Mouse (Mus musculus) Patski (cell line): ENCODE results near the gene 6330409D20Rik. TPM values are rescaled to one million over a fixed set of nuclear protein-coding genes. Genes with fewer than 3 reads are reported as not detected.

ENCODE experiments used
- ATAC-seq: fragments of 100-300 bp; one replicate; pipeline ENCODE4 v1.8.0; 2021
- CTCF ChIA-PET: fragments of 350-600 bp; sonication (Branson Sonifier 250); formaldehyde crosslinking; loops from one replicate; lab custom pipeline; 2022; ENCODE audit warnings: inconsistent platforms; lab: Charles Lee
- POLR2A ChIA-PET: fragments of 350-600 bp; sonication (Branson Sonifier 250); formaldehyde crosslinking; loops from one replicate; lab custom pipeline; 2022; ENCODE audit warnings: antibody characterized with exemption, inconsistent platforms; lab: Charles Lee
- DNase-seq: peaks from one replicate; pipeline ENCODE4 v3.0.0-alpha.2; 2011; ENCODE audit warnings: low read depth, low spot score
- H3K27me3 ChIP-seq: fragments of 371-371 bp; one replicate; pipeline ENCODE4 v1.5.1; 2021
- CTCF ChIP-seq: fragments of 100-300 bp; IDR thresholded peaks from one replicate; pipeline ENCODE4 v1.5.1; 2021
- in situ Hi-C: fragments of 300-500 bp; cut with MboI; formaldehyde crosslinking; loops from 3 replicates; pipeline ENCODE4 v1.11.1; 2018; ENCODE audit warnings: low pct_unique_long_range_greater_than_20kb, mixed read lengths
- polyA plus RNA-seq: library from polyadenylated mRNA; unstranded; gene quantifications from one replicate; pipeline ENCODE4 v1.2.3, GENCODE M21; 2021

The 6330409D20Rik gene
- polyA plus RNA-seq, 1 experiment from 2014 or later: not detected

GRCm38 (mm10) chr2:32714987-32715425 is 25.8 kb downstream of the 6330409D20Rik start:
- DNase-seq: no peak
- ChIA-PET CTCF (interaction anchor here (1.0 to 3.7 kb wide), 4 partner anchors 14 to 143 kb away, joined by 3 to 27 read pairs (median 4); partner anchors contain the start of gene Tor2a), POLR2A (interaction anchor here (2.8 kb wide), 1 partner anchor 41 kb away, joined by 15 read pairs; the partner anchor contains the start of gene Tor2a)
- in situ Hi-C loops: loop anchor here (5.0 kb wide), 2 partner anchors 42 to 137 kb away; partner anchors contain the start of gene Tor2a
- TF ChIP-seq CTCF: no peak
- no peaks in the 10 kb centered on the region for H3K27me3 ChIP-seq
- ATAC-seq: no peak

- DNase-seq (no peak), ATAC-seq (no peak)
- H3K27me3 ChIP-seq: no peaks in the 10 kb centered on the region
- ChIA-PET POLR2A (interaction anchor here (0.5 to 2.8 kb wide), 3 partner anchors 35 to 198 kb away, joined by 4 to 15 read pairs (median 4); partner anchors contain the start of gene Tor2a), CTCF (interaction anchor here (0.8 to 3.7 kb wide), 10 partner anchors 15 to 224 kb away, joined by 3 to 27 read pairs (median 4); partner anchors contain the start of gene Tor2a)
- in situ Hi-C loops: loop anchor here (5.0 kb wide), 2 partner anchors 43 to 138 kb away; partner anchors contain the start of gene Tor2a
- no peak for TF ChIP-seq CTCF
These were observed 26.5 kb downstream of the 6330409D20Rik start for GRCm38 (mm10) chr2:32714117-32714986.

GRCm38 (mm10) chr2:32712934-32713817 is 27.6 kb downstream of the 6330409D20Rik start, which contains the start of gene Cdk9:
Gene Cdk9, minus strand, starts transcription at chr2:32713076.
- ATAC-seq (peak; percentile 70), DNase-seq (no peak)
- POLR2A ChIA-PET: interaction anchor here (0.6 to 2.8 kb wide), 4 partner anchors 37 to 103 kb away, joined by 4 to 15 read pairs (median 4); partner anchors contain the start of gene Tor2a
- TF ChIP-seq CTCF: no peak
- H3K27me3 ChIP-seq: no peaks in the 10 kb centered on the region
- CTCF ChIA-PET: interaction anchor here (0.8 to 1.9 kb wide), 7 partner anchors 24 to 225 kb away, joined by 3 to 14 read pairs (median 4); partner anchors contain the start of gene Tor2a
- in situ Hi-C loops: loop anchor here (5.0 kb wide), 2 partner anchors 44 to 139 kb away; partner anchors contain the start of gene Tor2a

GRCm38 (mm10) chr2:32712586-32712933 is 28.3 kb downstream of the 6330409D20Rik start:
- TF ChIP-seq CTCF: no peak
- ATAC-seq (peak; percentile 61), DNase-seq (no peak)
- ChIA-PET POLR2A (interaction anchor here (1.0 to 1.3 kb wide), 3 partner anchors 9 to 129 kb away, joined by 3 to 4 read pairs (median 4); partner anchors contain the start of gene Tor2a), CTCF (interaction anchor here (1.0 kb wide), 1 partner anchor 38 kb away, joined by 4 read pairs; no protein-coding TSS in a partner anchor)
- no peaks in the 10 kb centered on the region for H3K27me3 ChIP-seq
- in situ Hi-C loops: loop anchor here (5.0 kb wide), 2 partner anchors 45 to 140 kb away; partner anchors contain the start of gene Tor2a

GRCm38 (mm10) chr2:32712108-32712551 is 28.7 kb downstream of the 6330409D20Rik start:
- DNase-seq: no peak

GRCm38 (mm10) chr2:32711301-32712056 is 29.3 kb downstream of the 6330409D20Rik start:
- H3K27me3 ChIP-seq: no peaks in the 10 kb centered on the region
- in situ Hi-C loops: loop anchor here (5.0 kb wide), 2 partner anchors 46 to 141 kb away; partner anchors contain the start of gene Tor2a
- POLR2A ChIA-PET: interaction anchor here (1.2 to 1.4 kb wide), 3 partner anchors 8 to 130 kb away, joined by 3 to 4 read pairs (median 3); no protein-coding TSS in a partner anchor
- CTCF ChIA-PET: no interaction called here
- DNase-seq (no peak), ATAC-seq (no peak)
- TF ChIP-seq CTCF: no peak

More at GRCm38 (mm10) chr2:32712108-32712551, 28.7 kb downstream of the 6330409D20Rik start:
- ATAC-seq: peak; percentile 27
- H3K27me3 ChIP-seq: no peaks in the 10 kb centered on the region
- POLR2A ChIA-PET: interaction anchor here (1.0 to 1.3 kb wide), 3 partner anchors 9 to 129 kb away, joined by 3 to 4 read pairs (median 4); partner anchors contain the start of gene Tor2a
- CTCF ChIA-PET: no interaction called here
- in situ Hi-C loops: loop anchor here (5.0 kb wide), 2 partner anchors 45 to 140 kb away; partner anchors contain the start of gene Tor2a
- TF ChIP-seq CTCF: no peak

- POLR2A ChIA-PET: interaction anchor here (0.7 to 1.4 kb wide), 2 partner anchors 11 to 31 kb away, joined by 3 read pairs; no protein-coding TSS in a partner anchor
These were observed 30.4 kb downstream of the 6330409D20Rik start for GRCm38 (mm10) chr2:32710425-32710824.

GRCm38 (mm10) chr2:32709521-32710137 is 31.2 kb downstream of the 6330409D20Rik start:
- CTCF ChIA-PET: interaction anchor here (0.7 to 2.1 kb wide), 11 partner anchors 13 to 133 kb away, joined by 3 to 7 read pairs (median 4); partner anchors contain the start of genes St6galnac4 and Tor2a
- DNase-seq: no peak

More at GRCm38 (mm10) chr2:32710425-32710824, 30.4 kb downstream of the 6330409D20Rik start:
- H3K27me3 ChIP-seq: no peaks in the 10 kb centered on the region
- in situ Hi-C loops: loop anchor here (5.0 kb wide), 2 partner anchors 47 to 142 kb away; partner anchors contain the start of gene Tor2a
- CTCF ChIA-PET: interaction anchor here (0.9 kb wide), 1 partner anchor 47 kb away, joined by 3 read pairs; the partner anchor contains the start of gene Tor2a
- TF ChIP-seq CTCF: no peak
- DNase-seq (no peak), ATAC-seq (no peak)

More at GRCm38 (mm10) chr2:32709521-32710137, 31.2 kb downstream of the 6330409D20Rik start:
- no peaks in the 10 kb centered on the region for H3K27me3 ChIP-seq
- POLR2A ChIA-PET: interaction anchor here (0.7 to 1.1 kb wide), 4 partner anchors 10 to 79 kb away, joined by 3 read pairs; partner anchors contain the start of gene Tor2a
- no peak for ATAC-seq
- TF ChIP-seq CTCF: no peak
- in situ Hi-C loops: loop anchor here (5.0 kb wide), 2 partner anchors 48 to 143 kb away; partner anchors contain the start of gene Tor2a
